Mouse (Mus musculus): ENCODE measurements at regions not wholly inside any gene's neighbourhood (a gene's known extent, or its start where the extent isn't known, plus 50 kb on each side); places are given as distances from the start of the nearest gene placed in this dataset.

GRCm38 (mm10) chr6:84514623-84515022 lies 79.1 kb downstream of the Cyp26b1 start:
- no peak for DNase-seq

GRCm38 (mm10) chr6:84508598-84508997 lies 85.1 kb downstream of the Cyp26b1 start:
- no peak for DNase-seq

DNA sequence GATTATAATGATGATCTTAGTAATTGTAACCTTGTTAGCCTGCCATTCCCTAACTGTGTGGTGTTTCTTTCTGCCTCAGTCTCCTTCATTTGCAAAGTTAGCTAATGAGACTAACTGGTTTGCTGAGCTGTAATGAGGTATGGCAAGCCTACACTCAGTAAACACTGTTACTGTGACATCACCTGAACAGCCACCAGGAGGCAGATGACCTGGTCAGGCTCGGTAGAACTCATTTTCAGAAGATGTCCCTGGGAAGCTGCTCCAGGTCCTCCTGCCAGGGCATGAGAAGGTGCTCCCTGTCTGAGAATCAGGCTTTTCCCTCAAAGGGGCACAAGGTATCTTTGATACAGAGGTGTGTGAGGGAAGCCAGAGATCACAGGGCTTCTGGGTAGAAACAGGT lies 87.0 kb downstream of the Cyp26b1 start:
- no peak for DNase-seq

- no peak for DNase-seq
Measured at GRCm38 (mm10) chr6:84500255-84500886, 93.3 kb downstream of the Cyp26b1 start.

- no peak for DNase-seq
Measured at GRCm38 (mm10) chr6:84498076-84498475, 95.6 kb downstream of the Cyp26b1 start.

- no peak for DNase-seq
Measured at GRCm38 (mm10) chr6:84493676-84494075, 100.0 kb downstream of the Cyp26b1 start.

DNA sequence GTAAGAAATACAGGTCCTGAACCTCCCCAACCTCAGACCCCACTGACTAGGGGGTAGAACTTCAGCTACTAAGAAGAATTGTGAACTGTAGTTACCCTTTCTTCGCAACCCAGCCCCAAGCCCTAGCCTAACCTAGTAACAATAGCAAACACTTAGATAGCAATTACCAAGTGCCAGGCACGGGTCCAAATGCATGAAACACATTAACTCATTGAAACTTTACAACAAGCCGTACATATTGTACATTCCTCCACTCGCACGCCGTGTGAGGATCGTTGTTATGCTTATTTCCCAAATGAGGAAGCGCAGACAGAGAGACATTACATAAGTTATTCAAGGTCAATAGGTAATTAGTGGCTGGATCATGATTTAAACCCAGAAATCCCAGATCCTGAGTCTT lies 100.5 kb downstream of the Cyp26b1 start:
- no peak for DNase-seq

- DNase-seq, result no peak
Measured at GRCm38 (mm10) chr6:84492594-84492993, 101.1 kb downstream of the Cyp26b1 start.

GRCm38 (mm10) chr6:84491106-84491505 lies 102.6 kb downstream of the Cyp26b1 start:
- DNase-seq, result no peak

- DNase-seq, result no peak
Measured at GRCm38 (mm10) chr6:84481205-84481604, 112.5 kb downstream of the Cyp26b1 start.

GRCm38 (mm10) chr6:84477072-84477471 lies 116.6 kb downstream of the Cyp26b1 start:
- no peak for DNase-seq

DNA sequence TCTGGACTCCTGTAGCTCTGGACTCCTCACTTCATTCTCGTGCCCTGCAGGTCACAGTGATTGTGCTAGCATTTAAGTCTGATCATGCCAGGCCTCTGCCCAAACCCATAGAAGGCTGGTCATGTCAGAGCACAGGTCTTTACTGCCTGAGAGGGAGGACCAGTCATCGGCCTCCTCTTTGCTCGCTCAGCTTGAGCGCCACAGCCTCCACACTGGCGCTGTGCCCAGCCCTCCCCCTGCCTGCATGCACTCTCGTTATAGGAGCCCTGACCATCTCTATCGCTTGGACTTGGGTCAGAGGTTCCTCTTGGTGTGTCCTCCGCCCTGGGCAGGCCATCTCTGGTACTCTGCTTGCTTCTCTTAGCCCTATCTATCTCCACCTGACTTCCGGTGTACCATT lies 117.2 kb downstream of the Cyp26b1 start:
- DNase-seq, result no peak

DNA sequence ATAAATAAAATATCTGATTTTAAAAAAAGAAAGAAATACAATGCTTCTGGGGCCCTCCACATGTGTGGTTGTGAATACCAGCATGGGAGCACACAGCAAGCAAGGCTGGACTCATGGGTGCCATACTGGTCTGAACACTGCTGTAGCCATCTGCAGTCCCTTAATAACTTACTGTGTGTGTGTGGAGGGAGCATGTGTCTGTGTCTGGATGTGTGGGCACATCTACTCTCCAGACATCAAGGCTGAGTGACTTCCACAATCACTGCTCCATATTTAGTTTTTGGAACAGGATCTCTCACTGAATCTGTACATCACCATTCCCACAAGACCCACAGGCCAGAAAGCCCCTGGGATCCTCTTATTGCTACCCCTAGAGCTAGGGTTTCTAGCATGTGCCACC lies 118.9 kb downstream of the Cyp26b1 start:
- no peak for DNase-seq

GRCm38 (mm10) chr6:84473171-84473570 lies 120.5 kb downstream of the Cyp26b1 start:
- no peak for DNase-seq

DNA sequence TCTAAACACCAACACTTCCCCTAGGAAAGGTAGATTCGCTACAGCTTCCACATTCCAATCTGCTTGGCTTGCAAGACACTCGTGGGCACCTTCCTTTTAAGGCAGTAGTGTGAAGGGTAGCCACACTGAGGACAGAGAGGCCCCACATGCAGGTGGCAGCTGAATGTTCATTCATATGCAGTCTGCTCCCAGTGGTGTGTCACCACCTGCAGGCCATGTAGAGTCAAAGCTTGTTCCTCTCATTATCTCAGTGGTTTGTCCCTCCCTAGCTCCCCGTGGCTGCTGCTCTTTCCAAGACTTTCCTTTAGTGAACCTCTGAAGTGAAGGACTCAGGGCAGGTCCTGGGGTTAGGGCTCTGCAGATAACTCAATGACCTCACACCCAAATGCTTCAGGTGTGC lies 121.4 kb downstream of the Cyp26b1 start:
- no peak for DNase-seq

DNA sequence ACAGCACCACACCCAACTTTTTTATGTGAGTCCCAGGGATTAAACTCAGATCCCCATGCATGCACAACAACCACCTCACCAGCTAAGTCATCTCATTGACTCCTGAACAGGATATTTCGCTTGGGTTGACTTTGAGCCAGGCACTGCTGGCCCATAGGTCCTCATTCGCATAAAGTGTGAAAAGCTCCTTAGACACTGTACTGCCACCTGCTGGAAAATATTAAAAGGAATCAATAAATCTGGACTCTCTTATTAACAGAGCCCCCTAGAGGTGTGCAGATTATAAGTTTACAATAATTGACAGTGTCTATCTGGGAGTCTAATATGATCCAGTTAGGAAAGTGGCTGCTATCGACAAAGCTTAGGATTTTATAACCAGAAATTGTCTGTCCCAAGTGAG lies 126.4 kb downstream of the Cyp26b1 start:
- DNase-seq, result no peak

DNA sequence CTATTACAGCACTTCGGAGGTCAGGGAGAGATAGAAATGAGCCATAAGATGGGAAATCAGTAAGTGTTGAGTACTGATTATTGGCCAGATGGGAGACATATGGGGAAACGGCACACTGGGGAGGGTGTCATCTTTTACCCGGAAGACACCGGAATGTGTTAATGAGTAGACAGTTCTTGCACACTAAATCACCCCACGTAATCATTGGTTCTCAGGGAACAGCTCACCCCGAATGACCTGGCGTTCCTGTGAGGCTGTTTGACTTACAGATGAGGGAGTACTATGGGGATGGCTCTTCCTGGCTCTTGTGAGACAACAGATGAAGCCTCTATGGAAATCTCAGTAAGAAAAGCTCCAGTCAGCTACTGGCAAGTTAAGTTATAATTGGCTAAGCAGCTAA lies 127.5 kb downstream of the Cyp26b1 start:
- no peak for DNase-seq

- no peak for DNase-seq
Measured at GRCm38 (mm10) chr6:84465596-84465995, 128.1 kb downstream of the Cyp26b1 start.

- DNase-seq, result no peak
Measured at GRCm38 (mm10) chr6:84463592-84464367, 129.9 kb downstream of the Cyp26b1 start.

DNA sequence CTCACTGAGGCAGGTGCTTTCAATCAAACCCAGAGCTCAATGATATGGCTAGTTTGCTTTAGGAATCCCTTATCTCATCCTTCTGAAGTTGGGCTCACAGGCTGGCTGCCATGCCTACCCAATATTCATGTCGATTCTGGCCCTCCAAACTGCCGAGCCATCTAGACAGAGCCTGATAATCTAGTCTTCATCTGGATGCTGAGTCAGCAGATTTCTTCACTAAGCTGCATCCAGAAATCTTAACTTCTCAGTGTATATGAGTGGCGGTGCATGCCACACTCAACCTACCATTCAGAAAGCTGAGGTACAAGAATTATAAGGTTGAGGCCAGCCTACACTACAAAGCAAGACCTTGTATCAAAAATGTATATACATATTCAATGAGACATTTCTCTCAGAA lies 136.9 kb downstream of the Cyp26b1 start:
- DNase-seq, result no peak

GRCm38 (mm10) chr6:84445093-84445492 lies 148.6 kb downstream of the Cyp26b1 start:
- DNase-seq, result no peak

- DNase-seq, result no peak
Measured at GRCm38 (mm10) chr6:84442667-84443066, 151.0 kb downstream of the Cyp26b1 start.

GRCm38 (mm10) chr6:84441721-84442480 lies 151.8 kb downstream of the Cyp26b1 start:
- DNase-seq, result no peak

- DNase-seq, result no peak
Measured at GRCm38 (mm10) chr6:84436716-84437115, 157.0 kb downstream of the Cyp26b1 start.

Data from thymus, postnatal 36 days (tissue).